Mouse (Mus musculus) heart, postnatal 10 days (tissue): ENCODE data around the gene Ermard. TPM values are rescaled to one million over a fixed set of nuclear protein-coding genes. Genes with fewer than 3 reads are reported as not detected.
"Not testable (repeated sequence)": the region's sequence is repeated elsewhere in the genome, so short reads cannot be mapped to it uniquely, and the experiment has no call there.

Experiments used
- DNase-seq, 2 experiments: peaks; one replicate each; pipeline ENCODE4 v3.0.0; 2021
- intact Hi-C: fragments of 180-260 bp; cut with DNase I; formaldehyde crosslinking; loops from one replicate; pipeline ENCODE4 v1.15.1; 2025
- total RNA-seq, 2 experiments: library from RNA; stranded (reverse); gene quantifications; 2 replicates each; pipeline ENCODE4 v1.2.3; 2021

The Ermard gene
- total RNA-seq, result 10 to 100 TPM; 35.3 to 36.1 TPM

- peak; percentile 56 to 59 for DNase-seq
Observed at GRCm38 (mm10) chr17:15041175-15041729, at the start of gene Ermard, which contains the start of the genes Tcte3 and Gm3448. Gene Ermard (plus strand): TSS chr17:15041208. Gene Tcte3 (minus strand): TSS chr17:15041488. Gene Gm3448 (minus strand): TSS chr17:15041537.

DNA sequence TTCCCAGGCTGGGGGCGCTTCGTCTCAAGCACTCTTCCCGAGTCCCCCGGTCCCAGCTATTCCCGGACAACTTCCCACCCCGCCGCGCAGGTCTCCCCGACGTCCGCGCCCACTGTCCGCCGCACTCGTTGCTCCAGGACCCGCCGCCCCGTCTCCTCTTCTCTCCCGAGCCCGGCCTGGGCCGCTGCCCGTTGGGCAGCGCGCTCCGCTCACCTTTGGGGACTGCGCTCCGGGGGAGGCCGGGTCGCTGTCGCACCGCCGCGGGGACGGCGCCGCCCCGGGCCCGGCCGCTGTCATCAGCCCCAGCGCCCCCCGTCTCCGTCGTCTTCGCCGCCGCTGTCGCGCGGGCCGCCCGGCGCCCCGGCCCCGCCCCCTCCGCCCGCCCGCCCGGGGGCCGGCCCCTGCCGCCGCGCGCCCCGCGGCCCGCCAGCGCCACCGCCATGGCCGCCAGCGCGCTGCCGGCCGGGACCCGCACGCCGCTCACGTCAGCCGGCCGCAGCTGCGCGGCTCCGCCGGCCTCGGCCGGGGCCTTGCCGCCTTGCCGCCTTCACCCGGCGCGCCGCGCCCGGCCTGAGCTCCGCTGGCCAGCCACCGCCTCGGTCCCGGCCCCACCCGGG is 48.4 kb upstream of the Ermard start:
- intact Hi-C loops, DNase-seq: not testable (repeated sequence)

More at GRCm38 (mm10) chr17:15041175-15041729, at the start of gene Ermard, which contains the start of the genes Tcte3 and Gm3448:
- intact Hi-C loops, result not testable (repeated sequence)

DNA sequence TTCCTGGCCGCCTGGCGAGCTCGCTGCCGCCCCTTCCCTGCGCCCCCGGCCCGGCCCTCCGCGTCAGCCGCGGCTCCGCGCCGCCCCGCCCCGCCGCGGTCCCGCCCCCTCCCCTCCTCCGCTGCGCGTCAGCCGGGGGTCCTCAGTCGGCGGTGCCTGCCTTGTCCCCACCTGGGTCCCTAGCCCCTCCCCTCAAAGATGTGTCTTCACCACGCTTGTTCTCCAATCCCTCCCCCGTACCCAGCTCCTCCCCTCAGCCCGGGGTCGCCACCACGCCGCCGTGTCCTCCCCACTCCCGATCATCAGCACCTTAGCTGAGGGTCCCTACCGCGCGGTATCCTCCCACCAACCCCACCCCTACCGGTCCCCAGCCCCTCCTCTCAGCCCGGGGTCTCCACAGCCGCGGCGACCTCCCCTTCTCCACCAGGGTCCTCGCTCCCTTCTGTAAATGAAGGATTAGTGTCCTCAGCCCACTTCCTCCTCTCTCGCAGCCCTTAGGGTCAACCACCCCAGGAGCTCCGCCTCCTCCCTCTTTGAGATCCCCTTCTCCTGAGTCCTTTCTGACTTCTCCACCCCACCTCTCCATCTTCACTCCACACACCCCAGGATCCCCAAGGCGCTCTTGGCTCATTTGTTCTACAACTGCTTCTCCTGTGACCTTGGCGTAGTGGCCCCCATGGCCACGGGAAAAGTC is 47.7 kb upstream of the Ermard start:
- DNase-seq, intact Hi-C loops: not testable (repeated sequence)

GRCm38 (mm10) chr17:14994140-14994539 is 46.9 kb upstream of the Ermard start:
- intact Hi-C loops, result not testable (repeated sequence)

GRCm38 (mm10) chr17:15000047-15000446 is 41.0 kb upstream of the Ermard start:
- DNase-seq, intact Hi-C loops: not testable (repeated sequence)

More at GRCm38 (mm10) chr17:14994140-14994539, 46.9 kb upstream of the Ermard start:
- not testable (repeated sequence) for DNase-seq

- intact Hi-C loops, DNase-seq: not testable (repeated sequence)
Observed at GRCm38 (mm10) chr17:15009088-15009487, 31.9 kb upstream of the Ermard start.

GRCm38 (mm10) chr17:15009706-15010413 is 31.1 kb upstream of the Ermard start, which contains the start of gene Gm3435:
Gene Gm3435 (plus strand): TSS chr17:15010176.
- DNase-seq, intact Hi-C loops: not testable (repeated sequence)

DNA sequence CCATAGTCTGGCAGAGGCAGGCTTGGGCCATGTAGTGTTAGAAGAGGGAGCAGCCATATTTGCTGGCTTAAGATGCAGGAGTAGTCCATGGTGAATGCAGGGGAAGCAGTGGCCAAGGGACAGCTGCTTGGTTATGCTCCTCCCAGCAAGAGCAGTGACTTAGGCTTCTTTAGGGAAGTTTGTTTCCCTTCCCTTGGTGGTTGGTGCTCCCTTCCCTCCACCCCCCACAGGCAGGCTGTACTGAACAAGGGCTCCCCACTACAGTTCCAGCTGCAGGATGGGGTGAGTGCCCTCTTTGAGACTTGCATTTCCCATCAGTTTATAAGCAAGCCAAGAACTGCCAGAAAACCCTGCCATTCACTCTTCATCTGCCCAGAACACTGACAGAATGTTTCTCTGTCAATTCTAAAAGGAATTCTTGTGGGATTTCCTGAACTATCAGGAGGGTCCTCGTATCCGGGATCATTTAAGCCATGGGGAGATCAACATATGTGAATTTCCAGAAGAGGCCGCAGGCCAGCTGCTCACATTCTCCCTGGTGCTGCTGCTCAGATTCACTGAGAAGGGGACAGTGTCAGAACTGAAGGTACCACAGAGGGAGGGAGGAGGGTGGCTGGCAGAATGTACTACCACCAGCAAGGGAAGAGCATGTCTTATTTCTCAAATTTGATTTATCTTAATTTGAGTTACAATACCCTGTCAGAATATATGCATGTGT is 19.3 kb upstream of the Ermard start:
- intact Hi-C loops, result not testable (repeated sequence)
- DNase-seq, result peak; percentile 27 to 47

DNA sequence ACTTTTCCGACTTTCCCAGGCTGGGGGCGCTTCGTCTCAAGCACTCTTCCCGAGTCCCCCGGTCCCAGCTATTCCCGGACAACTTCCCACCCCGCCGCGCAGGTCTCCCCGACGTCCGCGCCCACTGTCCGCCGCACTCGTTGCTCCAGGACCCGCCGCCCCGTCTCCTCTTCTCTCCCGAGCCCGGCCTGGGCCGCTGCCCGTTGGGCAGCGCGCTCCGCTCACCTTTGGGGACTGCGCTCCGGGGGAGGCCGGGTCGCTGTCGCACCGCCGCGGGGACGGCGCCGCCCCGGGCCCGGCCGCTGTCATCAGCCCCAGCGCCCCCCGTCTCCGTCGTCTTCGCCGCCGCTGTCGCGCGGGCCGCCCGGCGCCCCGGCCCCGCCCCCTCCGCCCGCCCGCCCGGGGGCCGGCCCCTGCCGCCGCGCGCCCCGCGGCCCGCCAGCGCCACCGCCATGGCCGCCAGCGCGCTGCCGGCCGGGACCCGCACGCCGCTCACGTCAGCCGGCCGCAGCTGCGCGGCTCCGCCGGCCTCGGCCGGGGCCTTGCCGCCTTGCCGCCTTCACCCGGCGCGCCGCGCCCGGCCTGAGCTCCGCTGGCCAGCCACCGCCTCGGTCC is 17.0 kb upstream of the Ermard start:
- intact Hi-C loops, DNase-seq: not testable (repeated sequence)

- DNase-seq, intact Hi-C loops: not testable (repeated sequence)
Observed at GRCm38 (mm10) chr17:15024502-15025193, 16.4 kb upstream of the Ermard start.

GRCm38 (mm10) chr17:15025513-15025912 is 15.5 kb upstream of the Ermard start:
- intact Hi-C loops, DNase-seq: not testable (repeated sequence)

- DNase-seq, intact Hi-C loops: not testable (repeated sequence)
Observed at GRCm38 (mm10) chr17:15031414-15031813, 9.6 kb upstream of the Ermard start.

DNA sequence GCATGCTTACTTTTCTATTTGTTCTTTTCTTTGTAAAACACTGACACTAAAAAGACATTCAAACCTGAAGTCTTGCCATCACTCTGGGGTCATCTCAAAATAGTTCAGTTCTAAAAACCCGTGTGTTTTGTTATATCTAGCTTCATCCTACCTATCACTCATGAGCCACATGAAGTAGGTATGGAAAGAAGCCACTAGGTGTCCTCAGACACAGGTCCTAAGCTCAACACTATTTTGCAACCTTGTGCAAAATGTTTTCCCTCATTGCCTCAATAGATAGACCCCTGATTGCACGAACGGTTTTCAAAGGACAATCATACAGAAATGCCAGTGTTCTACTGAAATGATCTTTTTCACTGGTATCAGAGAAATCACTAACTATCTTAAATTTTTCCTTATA is 553 bp upstream of the Ermard start:
- DNase-seq, intact Hi-C loops: not testable (repeated sequence)

- intact Hi-C loops, result not testable (repeated sequence)
Observed at GRCm38 (mm10) chr17:15050338-15050737, 9.3 kb downstream of the Ermard start.

DNA sequence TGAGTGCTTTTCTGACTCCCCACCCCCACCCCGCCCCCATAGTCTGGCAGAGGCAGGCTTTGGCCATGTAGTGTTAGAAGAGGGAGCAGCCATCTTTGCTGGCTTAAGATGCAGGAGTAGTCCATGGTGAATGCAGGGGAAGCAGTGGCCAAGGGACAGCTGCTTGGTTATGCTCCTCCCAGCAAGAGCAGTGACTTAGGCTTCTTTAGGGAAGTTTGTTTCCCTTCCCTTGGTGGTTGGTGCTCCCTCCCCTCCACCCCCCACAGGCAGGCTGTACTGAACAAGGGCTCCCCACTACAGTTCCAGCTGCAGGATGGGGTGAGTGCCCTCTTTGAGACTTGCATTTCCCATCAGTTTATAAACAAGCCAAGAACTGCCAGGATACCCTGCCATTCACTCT is 11.8 kb downstream of the Ermard start:
- intact Hi-C loops, DNase-seq: not testable (repeated sequence)

More at GRCm38 (mm10) chr17:15050338-15050737, 9.3 kb downstream of the Ermard start:
- DNase-seq, result not testable (repeated sequence)

DNA sequence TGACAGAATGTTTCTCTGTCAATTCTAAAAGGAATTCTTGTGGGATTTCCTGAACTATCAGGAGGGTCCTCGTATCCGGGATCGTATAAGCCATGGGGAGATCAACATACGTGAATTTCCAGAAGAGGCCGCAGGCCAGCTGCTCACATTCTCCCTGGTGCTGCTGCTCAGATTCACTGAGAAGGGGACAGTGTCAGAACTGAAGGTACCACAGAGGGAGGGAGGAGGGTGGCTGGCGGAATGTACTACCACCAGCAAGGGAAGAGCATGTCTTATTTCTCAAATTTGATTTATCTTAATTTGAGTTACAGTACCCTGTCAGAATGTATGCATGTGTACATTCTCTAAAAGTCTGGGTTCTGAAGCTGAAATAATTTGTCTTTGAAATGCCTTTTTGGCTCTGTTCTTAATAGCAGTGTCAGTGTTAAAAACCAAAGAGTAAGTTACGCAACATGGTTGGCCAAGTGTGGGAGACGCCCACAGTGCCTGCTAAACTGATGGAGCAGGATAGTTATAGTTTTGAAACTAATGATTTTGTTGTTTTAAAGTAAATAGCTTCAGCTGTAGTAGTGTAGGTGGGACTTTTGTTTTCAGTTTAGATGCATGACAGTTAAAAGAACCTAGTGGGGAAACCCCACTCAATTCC is 12.3 kb downstream of the Ermard start:
- DNase-seq, intact Hi-C loops: not testable (repeated sequence)

DNA sequence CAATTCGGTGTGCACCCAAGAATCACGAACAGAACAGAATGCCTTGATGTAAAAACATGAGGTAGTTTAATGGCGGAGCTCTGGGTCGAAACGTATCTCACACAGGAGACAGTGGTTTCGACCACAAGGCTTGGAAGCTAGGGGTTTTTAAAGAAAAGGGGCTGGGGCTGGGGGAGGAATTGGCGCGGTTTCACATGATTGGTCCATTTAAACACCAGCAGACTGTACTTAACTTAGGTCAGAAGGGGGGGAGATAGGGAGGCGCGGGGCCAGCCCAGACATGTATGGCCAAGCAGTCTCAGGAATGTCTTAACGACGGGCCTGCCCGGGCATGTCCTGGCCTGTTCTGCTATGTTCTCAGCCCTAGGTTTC is 12.8 kb downstream of the Ermard start:
- DNase-seq, intact Hi-C loops: not testable (repeated sequence)

DNA sequence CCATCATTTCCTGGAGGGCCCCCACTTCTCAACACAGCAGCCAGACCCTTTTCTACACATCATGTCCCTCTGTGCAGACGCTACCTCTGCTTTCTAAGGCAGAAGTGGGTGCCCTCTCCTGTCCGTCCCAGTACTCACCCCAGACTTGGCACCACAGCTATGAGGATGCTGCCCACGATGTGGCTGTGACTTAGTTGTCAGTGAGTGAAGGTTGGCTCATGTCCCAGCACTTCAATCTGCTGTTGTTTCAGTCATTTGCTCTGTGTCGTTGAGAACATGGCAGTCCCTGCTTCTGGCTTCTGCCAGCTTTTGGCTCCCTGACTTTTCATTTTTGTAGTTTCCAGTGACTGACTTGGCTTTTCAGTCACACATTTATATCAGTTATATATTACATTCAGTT is 14.9 kb downstream of the Ermard start:
- DNase-seq, result no peak

More for the DNA sequence above, 14.9 kb downstream of the Ermard start:
- intact Hi-C loops, result no loop called here
